Mouse (Mus musculus) hindbrain, embryonic 15.5 days (tissue): Measurements from ENCODE around the gene Rnf144a. TPM values are rescaled to one million over a fixed set of nuclear protein-coding genes. Genes with fewer than 3 reads are reported as not detected.
"Not testable (repeated sequence)": the region's sequence is repeated elsewhere in the genome, so short reads cannot be mapped to it uniquely, and the experiment has no call there.

Experiments used
- ATAC-seq: fragments of 200-750 bp; cut with Nextera tagmentation; 2 replicates; pipeline ENCODE4 v1.8.0; 2017; ENCODE audit warnings: low read depth, moderate number of reproducible peaks, moderate TSS enrichment; ENCODE audit not compliant: low FRiP score
- H3K27ac ChIP-seq: fragments of 300-500 bp; sonication (generic); replicated peaks from 2 replicates; pipeline ENCODE4 v1.5.1; 2015; ENCODE audit warnings: mild to moderate bottlenecking, inconsistent platforms
- H3K27me3 ChIP-seq: fragments of 300-500 bp; sonication (generic); 2 replicates; pipeline ENCODE4 v1.6.1; 2015; ENCODE audit warnings: control low read depth, inconsistent platforms
- H3K36me3 ChIP-seq: fragments of 300-500 bp; sonication (generic); 2 replicates; pipeline ENCODE4 v1.6.1; 2015; ENCODE audit warnings: control low read depth, inconsistent platforms
- H3K4me1 ChIP-seq: fragments of 300-500 bp; sonication (generic); replicated peaks from 2 replicates; pipeline ENCODE4 v1.6.1; 2015; ENCODE audit warnings: control low read depth, inconsistent platforms
- H3K4me2 ChIP-seq: fragments of 300-500 bp; sonication (generic); 2 replicates; pipeline ENCODE4 v1.6.1; 2015; ENCODE audit warnings: moderate library complexity, mild to moderate bottlenecking, inconsistent platforms
- H3K4me3 ChIP-seq: fragments of 300-500 bp; sonication (generic); 2 replicates; pipeline ENCODE4 v1.5.1; 2015; ENCODE audit warnings: mild to moderate bottlenecking, inconsistent platforms
- H3K9ac ChIP-seq: fragments of 300-500 bp; sonication (generic); 2 replicates; pipeline ENCODE4 v1.6.1; 2015; ENCODE audit warnings: inconsistent platforms
- H3K9me3 ChIP-seq: fragments of 300-500 bp; sonication (generic); 2 replicates; pipeline ENCODE4 v1.6.1; 2016; ENCODE audit warnings: control low read depth, inconsistent platforms
- WGBS: fragments of 180-500 bp; shearing (Covaris S2); methylation state at CpG from one replicate; pipeline ENCODE4 v1.1.7; 2015; 5-methylcytosine and 5-hydroxymethylcytosine counted together
- microRNA-seq: library from miRNA; unstranded; fragments of <30 nt; microRNA quantifications from one replicate; pipeline ENCODE4, GENCODE M21; 2016
- polyA plus RNA-seq: library from polyadenylated mRNA; unstranded; fragments of >200 nt; fragmentation: Nextera tagmentation; extraction: Ambion mirVana; gene quantifications from 2 replicates; pipeline ENCODE4 v1.2.1, GENCODE M21; 2015

The Rnf144a gene
- polyA plus RNA-seq, 1 experiment from 2014 or later = 29.3 TPM

DNA sequence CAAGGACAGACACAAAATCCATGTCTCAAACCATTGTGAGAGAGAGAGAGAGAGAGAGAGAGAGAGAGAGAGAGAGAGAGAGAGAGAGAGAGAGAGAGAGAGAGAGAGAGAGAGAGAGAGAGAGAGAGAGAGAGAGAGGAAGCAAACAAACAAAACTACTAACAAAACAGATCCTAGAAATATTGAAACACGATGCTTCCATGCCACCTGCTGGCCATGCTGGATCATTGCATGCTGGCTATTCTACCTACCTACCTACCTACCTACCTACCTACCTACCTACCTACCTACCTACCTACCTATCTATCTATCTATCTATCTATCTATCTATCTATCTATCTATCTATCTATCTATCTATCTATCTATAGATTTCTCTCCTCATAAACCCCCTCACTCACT, 119.1 kb downstream of the Rnf144a start:
- WGBS = 6% methylated on average over 1 of the region's 1 CpGs
- H3K4me3 ChIP-seq, H3K9me3 ChIP-seq, H3K27ac ChIP-seq, H3K9ac ChIP-seq, ATAC-seq, H3K27me3 ChIP-seq, H3K4me1 ChIP-seq, H3K4me2 ChIP-seq, H3K36me3 ChIP-seq: not testable (repeated sequence)

DNA sequence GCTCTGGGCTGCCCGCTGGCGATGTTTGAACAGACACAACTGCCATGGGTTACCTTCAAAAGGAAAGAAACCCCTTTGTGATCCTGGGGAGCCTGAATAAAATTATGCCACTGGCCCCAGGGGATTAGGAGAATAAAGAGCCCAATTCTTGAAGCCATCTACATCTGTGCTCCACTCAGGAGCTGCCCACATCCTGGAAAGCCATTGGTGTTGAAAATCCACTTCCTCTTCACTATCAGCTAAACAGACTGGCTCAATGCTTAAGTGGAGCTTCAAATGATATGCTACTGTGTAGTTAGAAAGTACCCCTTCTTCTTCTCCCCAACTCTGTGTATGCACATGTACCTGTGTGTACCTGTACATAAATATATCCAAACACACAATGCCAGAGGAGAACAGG, 125.9 kb downstream of the Rnf144a start:
- Histone ChIP-seq H3K4me1 (0 out of 2 replicates have a peak, but pooled peaks cover 10% of the 10 kb centered on the region), H3K9ac (no peak overlapping the region), H3K27ac (no peak overlapping the region), H3K4me2 (no peak overlapping the region), H3K36me3 (no peaks in the 10 kb centered on the region), H3K27me3 (no peaks in the 10 kb centered on the region), H3K4me3 (no peak overlapping the region), H3K9me3 (no peaks in the 10 kb centered on the region)
- 84% methylated on average over 2 of the region's 2 CpGs for WGBS
- ATAC-seq = no peak

DNA sequence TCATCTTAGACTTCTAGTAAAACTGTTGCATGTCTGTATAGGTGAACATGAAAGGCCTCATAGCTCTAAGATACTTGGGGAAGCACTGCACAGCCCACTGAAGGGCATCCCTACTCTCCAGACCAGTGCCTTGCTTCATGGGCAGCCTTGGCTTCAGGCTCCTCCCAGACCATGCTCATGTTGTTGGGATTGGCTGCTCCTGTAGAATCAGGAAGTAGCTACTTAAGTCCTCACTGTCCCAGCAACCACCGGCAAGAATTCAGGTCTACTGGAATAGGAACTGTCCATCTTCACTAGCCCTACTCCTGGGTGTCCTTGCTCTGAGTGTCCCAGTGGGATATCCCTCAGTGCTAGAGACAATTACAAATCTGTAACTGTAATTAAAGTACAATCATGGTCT, 126.7 kb downstream of the Rnf144a start:
- Histone ChIP-seq H3K4me3 (no peak overlapping the region), H3K4me1 (0 out of 2 replicates have a peak, but pooled peaks cover 10% of the 10 kb centered on the region), H3K4me2 (no peak overlapping the region), H3K9ac (no peak overlapping the region), H3K36me3 (no peaks in the 10 kb centered on the region), H3K27me3 (no peaks in the 10 kb centered on the region), H3K9me3 (no peaks in the 10 kb centered on the region), H3K27ac (no peak overlapping the region)
- WGBS = 77% methylated on average over 1 of the region's 1 CpGs
- ATAC-seq = no peak

DNA sequence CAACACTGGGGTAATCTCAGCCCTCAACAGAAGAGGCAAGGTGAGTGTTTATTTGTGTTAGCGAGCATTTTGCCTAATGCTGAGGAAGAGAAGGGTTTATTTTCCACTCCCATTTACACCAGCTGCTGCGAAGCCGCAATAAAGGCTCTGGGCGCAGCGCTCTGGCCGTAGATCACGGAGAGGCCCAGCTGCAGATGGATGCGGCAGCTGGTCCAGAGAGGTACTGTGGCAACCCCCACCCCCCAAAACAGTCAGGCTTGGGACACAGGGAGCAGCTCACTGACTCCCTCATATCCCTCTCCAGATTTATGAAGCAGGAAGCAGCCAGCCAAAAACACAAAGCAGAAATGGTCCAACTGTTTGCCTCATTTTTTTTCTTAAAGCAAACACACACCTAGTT, 129.1 kb downstream of the Rnf144a start:
- H3K4me3 ChIP-seq = no peak overlapping the region
- H3K36me3 ChIP-seq = no peaks in the 10 kb centered on the region
- no peak overlapping the region for H3K9ac ChIP-seq
- H3K27me3 ChIP-seq = no peaks in the 10 kb centered on the region
- peak overlapping the region; percentile 60; the same call in 1 of the 2 replicates for H3K27ac ChIP-seq
- no peak for ATAC-seq
- H3K4me1 ChIP-seq = 0 out of 2 replicates have a peak, but pooled peaks cover 10% of the 10 kb centered on the region
- no peak overlapping the region for H3K4me2 ChIP-seq
- H3K9me3 ChIP-seq = no peaks in the 10 kb centered on the region
- WGBS = 46% methylated on average over 8 of the region's 8 CpGs

DNA sequence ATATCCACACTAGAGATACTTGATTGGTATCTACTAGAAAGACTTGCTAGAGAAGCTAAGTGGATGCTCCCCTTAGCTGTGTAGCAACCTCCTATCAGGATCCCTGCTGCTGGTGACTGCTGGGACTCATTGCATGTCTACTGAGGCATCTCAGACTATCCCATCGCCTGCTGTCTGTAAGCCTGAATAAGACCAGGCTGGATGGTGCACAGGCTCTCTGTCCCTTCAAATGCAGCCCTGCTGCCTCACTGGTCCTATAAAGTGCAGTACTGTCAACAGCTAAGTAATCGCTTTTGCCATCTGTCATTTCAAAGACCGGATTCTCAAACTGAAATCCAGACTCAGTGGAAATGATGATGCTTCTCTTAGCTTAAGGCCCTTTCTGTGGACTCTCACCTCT, 129.6 kb downstream of the Rnf144a start:
- no peak for ATAC-seq
- Histone ChIP-seq H3K36me3 (no peaks in the 10 kb centered on the region), H3K27me3 (no peaks in the 10 kb centered on the region), H3K9me3 (no peaks in the 10 kb centered on the region), H3K27ac (peak overlapping the region; percentile 60; the same call in 1 of the 2 replicates), H3K4me1 (0 out of 2 replicates have a peak, but pooled peaks cover 10% of the 10 kb centered on the region), H3K4me2 (no peak overlapping the region), H3K4me3 (no peak overlapping the region), H3K9ac (no peak overlapping the region)
- WGBS = 61% methylated on average over 3 of the region's 3 CpGs

DNA sequence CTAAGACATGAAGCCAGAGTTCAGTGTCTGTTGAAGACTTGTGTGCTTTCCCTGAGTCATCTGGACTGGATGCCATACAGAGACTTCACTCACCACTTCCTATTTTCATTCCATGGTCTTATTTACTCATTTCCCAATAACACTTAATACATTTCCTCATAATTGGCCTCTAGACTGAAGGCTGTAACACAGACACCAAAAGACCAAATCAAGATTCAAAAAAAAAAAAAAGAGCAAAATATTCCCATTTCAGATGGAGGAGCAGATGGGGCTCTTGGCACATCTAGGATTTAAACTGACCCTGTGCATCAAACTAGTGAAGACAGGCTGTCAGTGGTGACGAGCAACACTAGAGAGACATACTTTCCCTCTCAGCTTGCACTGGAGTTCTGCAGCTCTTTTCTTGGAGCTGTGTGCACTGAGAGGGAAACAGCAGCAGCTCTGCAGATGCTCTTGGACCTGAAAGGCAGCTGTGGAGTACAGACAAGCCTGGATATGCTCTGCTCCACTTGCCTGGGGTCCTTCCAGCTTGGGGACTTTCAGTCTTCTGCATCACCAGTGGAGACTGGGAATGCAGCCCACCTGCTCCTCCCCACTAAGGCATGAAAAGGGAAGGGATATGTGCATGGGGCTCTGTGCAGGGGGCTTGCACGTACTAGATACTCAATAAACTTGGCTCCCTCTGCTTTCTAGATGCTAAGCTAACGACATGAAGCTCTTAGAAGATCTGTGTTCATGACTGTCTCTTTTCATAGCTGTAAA, 134.2 kb downstream of the Rnf144a start:
- Histone ChIP-seq H3K4me1 (peaks cover 11% of the 10 kb centered on the region), H3K27ac (0 out of 2 replicates have a peak overlapping the region, but pooled peaks have one; percentile 30), H3K27me3 (no peaks in the 10 kb centered on the region), H3K9me3 (no peaks in the 10 kb centered on the region), H3K36me3 (no peaks in the 10 kb centered on the region), H3K4me3 (no peak overlapping the region), H3K4me2 (no peak overlapping the region), H3K9ac (no peak overlapping the region)
- WGBS = 69% methylated on average over 3 of the region's 3 CpGs
- ATAC-seq = no peak

DNA sequence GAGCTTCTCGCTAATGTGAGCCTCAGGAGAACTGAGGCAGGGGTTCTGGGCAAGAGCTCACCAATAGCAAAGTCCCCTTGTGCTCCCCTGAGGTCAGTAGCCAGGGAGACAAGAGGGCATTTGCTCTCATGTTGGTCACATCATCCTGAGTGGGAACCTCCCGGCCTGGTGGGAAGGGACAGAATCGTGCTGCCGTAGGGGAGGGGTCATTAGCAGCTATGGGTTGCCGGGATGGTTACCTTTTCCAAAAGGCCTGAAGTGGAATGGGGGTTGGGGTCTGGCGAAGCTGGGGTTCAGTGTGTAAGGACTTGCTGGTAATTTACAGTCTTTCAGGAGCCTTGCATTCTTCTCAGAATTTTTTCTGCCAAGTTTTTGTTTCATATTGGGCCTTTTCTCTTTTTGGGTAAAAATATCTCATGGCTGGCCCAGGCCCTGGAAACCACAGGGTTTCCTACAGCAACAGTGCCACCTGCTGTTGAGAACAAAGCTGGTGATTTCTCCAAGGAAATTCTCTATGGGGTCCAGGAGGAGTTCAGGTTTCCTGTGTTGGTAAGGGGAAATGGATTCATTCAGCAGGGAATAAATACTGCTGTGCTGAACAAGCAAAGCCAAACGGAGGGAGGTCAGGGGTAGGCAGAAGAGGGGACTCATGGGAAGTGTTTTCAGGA, 137.9 kb downstream of the Rnf144a start:
- H3K27ac ChIP-seq = 0 out of 2 replicates have a peak overlapping the region, but pooled peaks have one; percentile 25
- no peaks in the 10 kb centered on the region for H3K36me3 ChIP-seq
- H3K9ac ChIP-seq = no peak overlapping the region
- ATAC-seq = peak; percentile 48; the same call in 1 of the 2 replicates
- peaks cover 7% of the 10 kb centered on the region for H3K4me1 ChIP-seq
- no peak overlapping the region for H3K4me2 ChIP-seq
- H3K27me3 ChIP-seq = no peaks in the 10 kb centered on the region
- 32% methylated on average over 7 of the region's 7 CpGs for WGBS
- H3K4me3 ChIP-seq = no peak overlapping the region
- H3K9me3 ChIP-seq = no peaks in the 10 kb centered on the region

DNA sequence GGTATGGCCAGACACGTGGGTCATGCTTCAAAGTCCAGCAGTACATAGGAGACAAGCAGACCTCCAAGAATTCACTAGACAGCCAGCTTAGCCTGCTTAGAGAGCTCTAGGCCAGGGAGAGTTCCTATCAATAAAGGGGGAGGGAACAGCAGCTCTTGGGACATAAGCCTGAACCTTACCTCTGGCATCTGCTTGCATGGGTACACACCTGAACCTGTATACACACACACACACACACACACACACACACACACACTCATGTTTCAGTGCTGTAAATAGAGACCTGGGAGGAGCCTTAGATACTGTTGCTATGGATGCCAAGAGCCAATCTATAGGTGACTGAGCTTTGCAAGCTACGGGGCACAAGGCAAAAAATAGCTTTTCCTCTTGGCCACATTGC, 138.5 kb downstream of the Rnf144a start:
- Histone ChIP-seq H3K4me3 (no peak overlapping the region), H3K9ac (no peak overlapping the region), H3K9me3 (no peaks in the 10 kb centered on the region), H3K4me2 (no peak overlapping the region), H3K4me1 (peaks cover 7% of the 10 kb centered on the region), H3K27me3 (no peaks in the 10 kb centered on the region), H3K27ac (0 out of 2 replicates have a peak overlapping the region, but pooled peaks have one; percentile 25), H3K36me3 (no peaks in the 10 kb centered on the region)
- 0 out of 2 replicates have a peak, but pooled peaks have one; percentile 19 for ATAC-seq
- WGBS = 69% methylated on average over 2 of the region's 2 CpGs

Small RNA genes within 50 kb of the gene (microRNA-seq; reads per million reads assigned to microRNA genes)
- 6.5 reads per million, percentile 24 among the genes with 10 or more reads in this experiment for gene Mir6538

Other genes with a start within 250 kb of the Rnf144a start
- gene Rsad2, start 41.2 kb upstream of the Rnf144a start, polyA plus RNA-seq = 0.51 and 1.5 TPM in 2 replicates
- 19.8 and 20.0 TPM in 2 replicates for gene Cmpk2, start 54.0 kb upstream of the Rnf144a start, polyA plus RNA-seq